Mouse (Mus musculus) midbrain, embryonic 10.5 days (tissue): ENCODE data around the gene Ttc28. TPM values are rescaled to one million over a fixed set of nuclear protein-coding genes. Genes with fewer than 3 reads are reported as not detected.

Experiments used
- DNase-seq: peaks from one replicate; pipeline ENCODE4 v3.0.0-alpha.2; 2017; ENCODE audit warnings: low spot score
- H3K27ac ChIP-seq: fragments of 300-500 bp; sonication (generic); replicated peaks from 2 replicates; pipeline ENCODE4 v1.5.1; 2016; ENCODE audit warnings: mild to moderate bottlenecking
- H3K27me3 ChIP-seq: fragments of 300-500 bp; sonication (generic); 2 replicates; pipeline ENCODE4 v1.6.1; 2016; ENCODE audit warnings: low read depth, mild to moderate bottlenecking; ENCODE audit not compliant: poor library complexity, severe bottlenecking
- H3K36me3 ChIP-seq: fragments of 300-500 bp; sonication (generic); 2 replicates; pipeline ENCODE4 v1.6.1; 2016; ENCODE audit warnings: mild to moderate bottlenecking, moderate library complexity
- H3K4me1 ChIP-seq: fragments of 300-500 bp; sonication (generic); 2 replicates; pipeline ENCODE4 v1.6.1; 2016
- H3K4me3 ChIP-seq: fragments of 300-500 bp; sonication (generic); 2 replicates; pipeline ENCODE4 v1.5.1; 2016; ENCODE audit warnings: mild to moderate bottlenecking, moderate library complexity
- H3K9me3 ChIP-seq: fragments of 300-500 bp; sonication (generic); replicated peaks from 2 replicates; pipeline ENCODE4 v1.6.1; 2016; ENCODE audit warnings: mild to moderate bottlenecking
- WGBS: fragments of 180-500 bp; shearing (Covaris S2); methylation state at CpG from one replicate; pipeline ENCODE4 v1.1.7; 2016; 5-methylcytosine and 5-hydroxymethylcytosine counted together
- polyA plus RNA-seq: library from polyadenylated mRNA; unstranded; fragments of >200 nt; fragmentation: Nextera tagmentation; extraction: Ambion mirVana; gene quantifications from 2 replicates; pipeline ENCODE4 v1.2.1, GENCODE M21; 2016

The Ttc28 gene
- polyA plus RNA-seq, 1 experiment from 2014 or later: 9.4 TPM

- WGBS: 62% methylated on average over 23 of the region's 23 CpGs
- peak overlapping the region; percentile 81 for H3K27ac ChIP-seq
- H3K9me3 ChIP-seq: no peaks in the 10 kb centered on the region
- H3K36me3 ChIP-seq: no peaks in the 10 kb centered on the region
- H3K4me1 ChIP-seq: peaks cover 78% of the 10 kb centered on the region
- no peak for DNase-seq
- peaks cover 3% of the 10 kb centered on the region; the same call in 1 of the 2 replicates for H3K27me3 ChIP-seq
- H3K4me3 ChIP-seq: no peak overlapping the region
These were observed 280.2 kb downstream of the Ttc28 start for GRCm38 (mm10) chr5:111159628-111160321.

- Histone ChIP-seq H3K9me3 (no peaks in the 10 kb centered on the region), H3K36me3 (no peaks in the 10 kb centered on the region), H3K27ac (no peak overlapping the region), H3K27me3 (peaks cover 3% of the 10 kb centered on the region; the same call in 1 of the 2 replicates), H3K4me3 (no peak overlapping the region), H3K4me1 (peaks cover 73% of the 10 kb centered on the region)
- 83% methylated on average over 7 of the region's 7 CpGs for WGBS
- no peak for DNase-seq
These were observed 281.7 kb downstream of the Ttc28 start for GRCm38 (mm10) chr5:111161146-111161930.

- H3K4me1 ChIP-seq: peaks cover 62% of the 10 kb centered on the region
- H3K27me3 ChIP-seq: peaks cover 3% of the 10 kb centered on the region; the same call in 1 of the 2 replicates
- H3K36me3 ChIP-seq: no peaks in the 10 kb centered on the region
- peak overlapping the region; percentile 70 for H3K27ac ChIP-seq
- H3K4me3 ChIP-seq: no peak overlapping the region
- no peaks in the 10 kb centered on the region for H3K9me3 ChIP-seq
- 74% methylated on average over 6 of the region's 6 CpGs for WGBS
- DNase-seq: no peak
These were observed 283.3 kb downstream of the Ttc28 start for GRCm38 (mm10) chr5:111162857-111163256.

GRCm38 (mm10) chr5:111163377-111163776 is 283.8 kb downstream of the Ttc28 start:
- no peak for DNase-seq
- 59% methylated on average over 11 of the region's 11 CpGs for WGBS
- Histone ChIP-seq H3K36me3 (no peaks in the 10 kb centered on the region), H3K27me3 (peaks cover 3% of the 10 kb centered on the region; the same call in 1 of the 2 replicates), H3K4me3 (no peak overlapping the region), H3K9me3 (no peaks in the 10 kb centered on the region), H3K4me1 (peaks cover 63% of the 10 kb centered on the region), H3K27ac (peak overlapping the region; percentile 70)

GRCm38 (mm10) chr5:111164348-111164920 is 284.8 kb downstream of the Ttc28 start:
- H3K27ac ChIP-seq: peak overlapping the region; percentile 70
- H3K36me3 ChIP-seq: no peaks in the 10 kb centered on the region
- DNase-seq: no peak
- H3K4me1 ChIP-seq: peaks cover 58% of the 10 kb centered on the region
- H3K27me3 ChIP-seq: 0 out of 2 replicates have a peak, but pooled peaks cover 3% of the 10 kb centered on the region
- 51% methylated on average over 9 of the region's 9 CpGs for WGBS
- H3K9me3 ChIP-seq: no peaks in the 10 kb centered on the region
- H3K4me3 ChIP-seq: no peak overlapping the region

GRCm38 (mm10) chr5:111170383-111170782 is 290.8 kb downstream of the Ttc28 start:
- no peaks in the 10 kb centered on the region for H3K9me3 ChIP-seq
- peaks cover 36% of the 10 kb centered on the region for H3K4me1 ChIP-seq
- H3K27me3 ChIP-seq: 0 out of 2 replicates have a peak, but pooled peaks cover 5% of the 10 kb centered on the region
- H3K36me3 ChIP-seq: no peaks in the 10 kb centered on the region
- H3K27ac ChIP-seq: peak overlapping the region; percentile 39; the same call in 1 of the 2 replicates
- H3K4me3 ChIP-seq: no peak overlapping the region
- WGBS: 18% methylated on average over 9 of the region's 9 CpGs
- DNase-seq: peak; percentile 29

GRCm38 (mm10) chr5:111175410-111175809 is 295.8 kb downstream of the Ttc28 start:
- 0 out of 2 replicates have a peak, but pooled peaks cover 5% of the 10 kb centered on the region for H3K27me3 ChIP-seq
- WGBS: 81% methylated on average over 12 of the region's 12 CpGs
- H3K4me3 ChIP-seq: no peak overlapping the region
- no peaks in the 10 kb centered on the region for H3K9me3 ChIP-seq
- H3K27ac ChIP-seq: no peak overlapping the region
- peaks cover 55% of the 10 kb centered on the region for H3K4me1 ChIP-seq
- no peaks in the 10 kb centered on the region for H3K36me3 ChIP-seq
- no peak for DNase-seq

- no peaks in the 10 kb centered on the region for H3K9me3 ChIP-seq
- H3K4me3 ChIP-seq: no peak overlapping the region
- H3K27ac ChIP-seq: no peak overlapping the region
- 92% methylated on average over 9 of the region's 9 CpGs for WGBS
- peaks cover 55% of the 10 kb centered on the region for H3K4me1 ChIP-seq
- 0 out of 2 replicates have a peak, but pooled peaks cover 5% of the 10 kb centered on the region for H3K27me3 ChIP-seq
- no peaks in the 10 kb centered on the region for H3K36me3 ChIP-seq
- no peak for DNase-seq
These were observed 296.2 kb downstream of the Ttc28 start for GRCm38 (mm10) chr5:111175842-111176241.

GRCm38 (mm10) chr5:111176441-111176840 is 296.8 kb downstream of the Ttc28 start:
- no peak for DNase-seq
- 92% methylated on average over 13 of the region's 13 CpGs for WGBS
- Histone ChIP-seq H3K4me3 (no peak overlapping the region), H3K9me3 (no peaks in the 10 kb centered on the region), H3K4me1 (peaks cover 54% of the 10 kb centered on the region), H3K27ac (peak overlapping the region; percentile 39; the same call in 1 of the 2 replicates), H3K27me3 (0 out of 2 replicates have a peak, but pooled peaks cover 5% of the 10 kb centered on the region), H3K36me3 (no peaks in the 10 kb centered on the region)

- H3K9me3 ChIP-seq: no peaks in the 10 kb centered on the region
- H3K36me3 ChIP-seq: peaks cover 5% of the 10 kb centered on the region
- no peaks in the 10 kb centered on the region for H3K27me3 ChIP-seq
- no peak overlapping the region for H3K4me3 ChIP-seq
- 72% methylated on average over 21 of the region's 21 CpGs for WGBS
- H3K27ac ChIP-seq: peak overlapping the region; percentile 47; the same call in 1 of the 2 replicates
- H3K4me1 ChIP-seq: peaks cover 51% of the 10 kb centered on the region
- no peak for DNase-seq
These were observed 298.9 kb downstream of the Ttc28 start for GRCm38 (mm10) chr5:111178324-111179076.

GRCm38 (mm10) chr5:111179651-111180050 is 300.0 kb downstream of the Ttc28 start:
- Histone ChIP-seq H3K27ac (peak overlapping the region; percentile 34; the same call in 1 of the 2 replicates), H3K4me1 (peaks cover 51% of the 10 kb centered on the region)
- DNase-seq: no peak

More at GRCm38 (mm10) chr5:111179651-111180050, 300.0 kb downstream of the Ttc28 start:
- no peaks in the 10 kb centered on the region for H3K9me3 ChIP-seq
- 85% methylated on average over 7 of the region's 7 CpGs for WGBS
- no peak overlapping the region for H3K4me3 ChIP-seq
- peaks cover 8% of the 10 kb centered on the region for H3K36me3 ChIP-seq
- H3K27me3 ChIP-seq: no peaks in the 10 kb centered on the region
